Mouse (Mus musculus): ENCODE data around the gene E2f6.

Gene E2f6

DNA sequence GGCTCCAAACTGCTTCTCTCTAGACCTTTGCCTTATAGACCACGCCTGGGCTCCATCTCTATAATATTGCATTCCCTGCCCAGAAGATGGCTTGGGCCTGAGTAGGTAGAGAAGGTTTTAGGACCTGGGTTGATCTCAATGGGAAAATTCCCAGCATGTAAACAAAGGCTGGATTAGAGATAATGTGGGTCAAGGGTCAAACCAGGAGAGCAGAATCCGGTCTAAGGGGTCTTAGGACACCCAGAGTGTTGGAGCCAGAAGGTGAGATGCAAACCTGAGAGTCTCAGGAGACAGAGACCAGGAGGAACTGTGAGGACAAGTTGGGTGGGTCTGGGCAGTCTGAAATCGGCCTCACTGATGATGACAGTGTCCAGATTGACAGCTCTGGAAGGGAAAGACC lies 65.9 kb downstream of the E2f6 start:
- DNase-seq: no peak

DNA sequence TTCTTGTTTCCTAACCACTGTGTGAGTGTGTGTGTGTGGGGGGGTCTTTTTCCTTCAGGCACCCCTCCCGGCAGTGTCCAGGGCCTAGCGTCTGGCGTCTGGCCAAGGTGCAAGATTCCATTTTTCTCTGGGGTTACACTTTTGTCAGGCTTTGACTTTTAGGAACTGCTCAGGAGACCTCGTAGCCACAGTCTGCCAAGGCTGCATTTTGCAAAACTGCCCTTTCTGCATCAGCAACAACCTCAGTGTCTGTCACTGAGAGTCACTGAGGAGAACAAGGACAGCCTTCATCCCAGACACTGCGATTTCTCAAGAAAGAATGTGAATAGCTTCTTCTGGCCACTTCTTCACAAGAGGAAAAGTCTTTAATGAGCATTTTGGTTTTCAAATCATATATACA lies 66.4 kb downstream of the E2f6 start:
- DNase-seq: peak; percentile 43

DNA sequence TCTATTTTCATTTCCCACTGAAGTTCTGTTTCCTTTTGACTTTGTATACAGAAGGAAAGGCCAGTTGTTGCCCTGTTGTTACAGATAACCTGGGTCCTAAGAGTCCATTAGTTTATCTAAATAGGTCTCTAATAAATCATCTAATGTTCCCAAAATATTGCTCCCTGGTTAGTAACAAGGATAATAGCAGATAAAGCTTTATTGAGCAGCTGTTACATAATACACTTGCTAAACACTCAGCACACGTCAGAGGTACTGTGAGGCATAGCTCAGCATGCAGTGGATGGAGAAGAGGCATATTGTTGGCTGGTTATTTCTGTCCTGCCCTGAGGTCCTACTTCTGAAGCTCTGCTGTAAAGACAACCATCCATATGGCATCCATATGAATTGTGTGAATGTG lies 66.9 kb downstream of the E2f6 start:
- no peak for DNase-seq

DNA sequence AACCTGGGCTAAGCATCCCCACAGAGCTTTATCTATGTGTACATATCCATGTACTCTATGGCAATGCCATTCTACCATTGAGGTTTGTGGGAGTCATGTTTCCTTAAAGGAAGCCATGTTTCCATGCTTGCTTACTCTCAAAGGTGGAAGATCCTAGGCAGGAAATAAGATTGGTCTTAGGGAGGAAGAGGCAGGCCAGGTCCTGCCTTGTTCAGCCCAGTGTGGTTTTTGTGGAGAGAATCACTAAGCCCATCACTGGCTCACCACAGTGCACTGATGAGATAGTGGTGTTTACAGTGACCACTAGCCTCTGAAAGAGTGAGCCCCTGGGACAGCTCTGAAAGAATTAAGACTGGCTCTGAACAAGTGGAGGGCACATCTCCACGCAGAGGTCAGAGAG lies 68.6 kb downstream of the E2f6 start:
- DNase-seq: no peak

DNA sequence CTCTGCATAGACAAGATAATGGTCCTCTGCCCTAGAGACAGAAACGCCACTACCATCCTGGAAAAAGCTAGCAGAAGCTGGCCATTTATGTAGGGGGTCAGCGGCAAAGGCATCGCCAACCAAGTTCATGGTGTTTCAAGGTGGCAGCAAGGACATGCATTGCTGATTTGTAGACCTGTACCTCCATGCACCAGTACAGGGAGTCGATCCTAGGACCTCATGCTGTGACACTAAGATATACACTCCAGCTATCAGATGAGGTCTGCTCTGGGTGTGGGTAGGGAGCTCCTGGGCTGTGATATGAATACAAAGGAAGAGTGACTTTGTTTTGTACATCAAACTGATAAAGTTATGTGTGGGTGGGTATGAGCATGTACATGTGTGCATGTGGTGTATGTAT lies 69.3 kb downstream of the E2f6 start:
- no peak for DNase-seq

DNA sequence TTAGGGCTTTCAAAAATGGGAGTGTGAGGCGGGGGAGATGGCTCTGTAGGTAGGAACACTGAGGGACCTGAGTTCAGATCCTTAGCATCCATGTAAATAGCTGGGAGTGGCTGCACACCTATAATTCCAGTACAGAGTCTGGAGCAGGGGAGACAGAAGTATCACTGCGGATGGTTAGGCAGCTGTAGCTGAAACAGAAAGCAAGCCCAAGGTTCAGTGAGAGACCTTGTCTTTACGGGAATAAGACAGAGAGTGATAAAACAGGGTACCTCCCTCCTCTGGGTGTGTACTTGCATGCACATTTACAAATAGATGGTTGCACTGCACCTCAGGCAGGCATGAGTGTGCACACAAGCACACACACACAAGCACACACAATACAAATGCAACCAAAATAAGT lies 71.7 kb downstream of the E2f6 start:
- DNase-seq: no peak

GRCm38 (mm10) chr12:16883111-16883510 lies 72.3 kb downstream of the E2f6 start:
- no peak for DNase-seq

DNA sequence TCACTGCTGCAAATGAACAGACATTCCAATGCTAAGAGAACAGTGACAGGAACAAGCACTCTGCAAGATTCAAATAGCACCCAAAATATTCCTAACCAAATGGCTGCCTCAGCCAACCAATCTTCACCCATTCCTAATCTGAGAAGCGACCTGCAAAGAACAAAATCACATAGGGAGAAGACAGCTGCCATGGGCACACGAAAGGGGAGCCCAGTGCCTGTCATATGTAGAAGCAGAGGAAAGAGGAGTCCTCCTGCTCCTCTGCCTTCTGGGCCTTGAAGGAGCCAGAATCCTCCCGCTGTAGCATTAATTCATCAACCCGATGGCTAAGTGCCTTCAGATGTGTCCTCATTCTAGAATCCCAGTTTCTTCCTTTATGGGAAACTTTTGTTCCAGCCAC lies 73.8 kb downstream of the E2f6 start:
- DNase-seq: no peak

DNA sequence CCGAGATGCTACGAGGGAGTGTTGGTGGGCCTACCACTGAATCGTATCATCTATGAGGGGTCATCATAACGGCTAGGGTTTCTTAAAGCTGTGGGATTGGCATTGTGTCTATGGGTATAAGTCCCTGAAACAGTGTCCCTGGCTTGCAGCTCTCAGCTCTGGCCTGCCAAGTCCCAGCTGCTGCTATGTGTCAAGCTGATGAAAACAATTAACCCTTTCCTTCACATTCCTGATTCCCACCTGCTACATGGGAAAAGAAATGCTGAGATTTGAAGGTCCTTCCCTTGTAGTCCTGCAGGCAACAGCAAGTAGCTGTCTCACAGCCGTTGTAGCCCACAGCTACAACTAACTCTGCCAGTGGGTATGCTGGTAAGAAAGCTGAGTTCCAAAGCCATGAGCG lies 75.6 kb downstream of the E2f6 start:
- DNase-seq: no peak
